Mouse (Mus musculus) erythroblast, embryonic 14.5 days (primary cell): Measurements from ENCODE around the gene Fam241a.

ENCODE experiments used
- GATA1 ChIP-seq: IDR thresholded peaks from 2 replicates; pipeline ENCODE4 v1.6.1; 2012; ENCODE audit warnings: low read length, inconsistent platforms, mixed read lengths
- TAL1 ChIP-seq: IDR thresholded peaks from 3 replicates; pipeline ENCODE4 v1.6.1; 2012; ENCODE audit warnings: low read length, inconsistent platforms, mixed read lengths

DNA sequence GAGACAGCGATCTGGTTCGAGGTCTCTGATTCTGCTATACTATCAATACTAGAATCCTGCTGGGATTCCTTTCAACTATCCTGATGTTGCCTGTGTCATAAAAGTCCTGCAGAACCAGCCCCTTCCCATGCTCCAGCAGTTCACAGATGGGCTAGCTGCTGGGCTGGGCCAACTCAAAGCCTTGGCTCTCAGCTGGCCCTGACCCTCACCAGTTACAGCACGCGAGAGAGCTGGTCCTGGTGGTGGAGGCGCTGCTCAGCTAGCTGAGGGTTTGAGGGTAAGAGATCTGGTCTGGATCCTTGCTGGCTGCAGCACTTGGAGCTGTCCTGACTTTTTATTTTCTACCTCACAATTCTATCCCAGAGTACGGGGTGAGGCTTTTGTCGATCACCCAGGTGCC is 69.6 kb downstream of the Fam241a start:
- no peak for TF ChIP-seq TAL1
- TF ChIP-seq GATA1, result no peak
